Mouse (Mus musculus): ENCODE results near the gene Gabra6. TPM values are rescaled to one million over a fixed set of nuclear protein-coding genes. Genes with fewer than 3 reads are reported as not detected.

Gabra6 gene
- not detected in 2 replicates for polyA plus RNA-seq (2015; fragmentation: Nextera tagmentation; extraction: Ambion mirVana)

- H3K27me3 ChIP-seq (replicated peaks) = no peaks in the 10 kb centered on the region
- H3K36me3 ChIP-seq (replicated peaks) = no peaks in the 10 kb centered on the region
- H3K4me1 ChIP-seq = no peaks in the 10 kb centered on the region
- no peak for ATAC-seq (replicated peaks)
- no peak within 1 kb of the TSS for H3K4me3 ChIP-seq
- no peak within 1 kb of the TSS for H3K4me2 ChIP-seq
- H3K9ac ChIP-seq = no peak within 1 kb of the TSS
- WGBS = 50% methylated on average over 5 of the region's 5 CpGs
- no peak within 1 kb of the TSS for H3K27ac ChIP-seq
- H3K9me3 ChIP-seq = no peaks in the 10 kb centered on the region
These were observed at the start of gene Gabra6 for GRCm38 (mm10) chr11:42320882-42321281. Gabra6 (minus strand) TSS chr11:42321072.

DNA sequence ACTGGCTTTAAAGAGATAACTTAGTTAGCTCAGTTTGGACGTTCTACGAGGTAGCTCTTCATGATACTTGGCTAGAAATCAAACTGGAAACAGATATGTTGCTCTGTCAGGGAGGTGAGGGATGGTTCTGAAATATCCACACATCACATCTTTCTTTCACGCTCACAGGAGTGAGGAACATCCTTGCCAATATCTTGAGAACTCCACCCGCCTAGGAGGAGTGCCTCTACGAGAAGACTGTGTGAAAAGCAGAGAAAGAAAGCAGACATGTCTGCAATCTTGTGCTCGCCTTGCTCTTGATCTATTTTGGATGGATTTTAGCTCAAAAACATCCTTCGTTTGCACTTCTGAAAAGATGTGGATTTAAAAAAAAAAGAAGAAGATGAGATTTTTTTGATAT is 44.7 kb upstream of the Gabra6 start:
- WGBS = 84% methylated on average over 7 of the region's 7 CpGs
- Histone ChIP-seq H3K27me3 (replicated peaks) (no peaks in the 10 kb centered on the region), H3K9me3 (no peaks in the 10 kb centered on the region), H3K9ac (no peak overlapping the region), H3K4me2 (no peak overlapping the region), H3K36me3 (replicated peaks) (no peaks in the 10 kb centered on the region), H3K4me1 (no peaks in the 10 kb centered on the region), H3K4me3 (no peak overlapping the region), H3K27ac (no peak overlapping the region)
- ATAC-seq (replicated peaks) = no peak

DNA sequence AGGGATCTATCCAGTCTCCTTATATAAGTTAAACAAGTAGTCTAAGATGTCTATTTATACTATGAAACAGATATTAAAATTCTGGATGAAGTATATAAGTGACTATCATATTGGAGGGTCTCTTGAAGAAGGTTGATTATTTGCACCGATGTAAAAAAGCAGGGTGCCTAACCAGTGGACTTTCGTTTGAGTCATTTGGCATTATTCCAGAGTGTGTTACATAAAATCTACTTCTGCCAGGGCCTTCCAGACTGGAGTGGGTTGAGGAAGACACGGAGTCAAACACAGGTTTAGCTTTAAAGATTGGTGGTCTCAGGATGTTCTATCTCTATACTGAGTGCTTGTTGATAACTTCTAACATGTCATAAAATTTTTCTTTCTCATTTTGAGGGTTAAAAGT is 11.2 kb upstream of the Gabra6 start:
- WGBS = 88% methylated on average over 3 of the region's 3 CpGs
- Histone ChIP-seq H3K4me1 (no peaks in the 10 kb centered on the region), H3K9me3 (no peaks in the 10 kb centered on the region), H3K27me3 (replicated peaks) (no peaks in the 10 kb centered on the region), H3K4me3 (no peak overlapping the region), H3K9ac (no peak overlapping the region), H3K27ac (no peak overlapping the region), H3K36me3 (replicated peaks) (no peaks in the 10 kb centered on the region), H3K4me2 (no peak overlapping the region)
- no peak for ATAC-seq (replicated peaks)

DNA sequence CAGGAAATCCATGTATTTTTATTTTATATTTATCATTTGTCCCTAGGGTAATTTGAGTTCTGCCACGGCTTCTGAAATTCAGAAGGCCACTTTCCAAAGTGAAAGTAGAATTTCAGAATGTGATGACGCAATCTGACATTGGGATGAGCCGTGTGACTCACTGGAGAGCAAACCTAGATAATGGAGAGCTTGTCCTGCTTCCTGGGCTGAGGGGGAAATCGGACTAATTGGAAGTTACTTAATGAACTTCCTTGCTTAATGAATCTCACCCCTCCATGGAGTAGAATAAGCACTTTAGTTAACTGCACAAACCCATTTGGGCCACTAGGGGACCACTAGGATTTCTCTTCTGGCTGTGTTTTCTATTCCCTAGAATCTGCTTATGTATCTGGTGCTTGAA is 5.4 kb upstream of the Gabra6 start:
- Histone ChIP-seq H3K9ac (no peak overlapping the region), H3K36me3 (replicated peaks) (no peaks in the 10 kb centered on the region)

GRCm38 (mm10) chr11:42321560-42321959 is 688 bp upstream of the Gabra6 start:
- Histone ChIP-seq H3K9me3 (no peaks in the 10 kb centered on the region), H3K27me3 (replicated peaks) (no peaks in the 10 kb centered on the region), H3K9ac (no peak overlapping the region), H3K4me1 (no peaks in the 10 kb centered on the region), H3K36me3 (replicated peaks) (no peaks in the 10 kb centered on the region), H3K4me2 (no peak overlapping the region), H3K27ac (no peak overlapping the region), H3K4me3 (no peak overlapping the region)
- no peak for ATAC-seq (replicated peaks)
- whole genome bisulfite sequencing = 89% methylated on average over 3 of the region's 3 CpGs

More for the DNA sequence above, 5.4 kb upstream of the Gabra6 start:
- Histone ChIP-seq H3K4me3 (no peak overlapping the region), H3K9me3 (no peaks in the 10 kb centered on the region), H3K27ac (no peak overlapping the region), H3K4me1 (no peaks in the 10 kb centered on the region), H3K27me3 (replicated peaks) (no peaks in the 10 kb centered on the region), H3K4me2 (no peak overlapping the region)
- WGBS = 88% methylated on average over 4 of the region's 4 CpGs
- ATAC-seq (replicated peaks) = no peak

- Histone ChIP-seq H3K27ac (no peak overlapping the region), H3K4me3 (no peak overlapping the region), H3K9ac (no peak overlapping the region), H3K36me3 (replicated peaks) (no peaks in the 10 kb centered on the region), H3K4me2 (no peak overlapping the region), H3K27me3 (replicated peaks) (no peaks in the 10 kb centered on the region), H3K9me3 (no peaks in the 10 kb centered on the region), H3K4me1 (peaks cover 4% of the 10 kb centered on the region; the same call in 1 of the 2 replicates)
- WGBS = 87% methylated on average over 3 of the region's 3 CpGs
- no peak for ATAC-seq (replicated peaks)
These were observed 1.4 kb downstream of the Gabra6 start for GRCm38 (mm10) chr11:42319521-42319920.

- Histone ChIP-seq H3K4me2 (no peak overlapping the region), H3K9ac (no peak overlapping the region), H3K36me3 (replicated peaks) (no peaks in the 10 kb centered on the region), H3K27ac (no peak overlapping the region), H3K27me3 (replicated peaks) (no peaks in the 10 kb centered on the region), H3K9me3 (no peaks in the 10 kb centered on the region), H3K4me3 (no peak overlapping the region), H3K4me1 (peaks cover 4% of the 10 kb centered on the region; the same call in 1 of the 2 replicates)
- ATAC-seq (replicated peaks) = no peak
- 95% methylated on average over 6 of the region's 6 CpGs for WGBS
These were observed 1.8 kb downstream of the Gabra6 start for GRCm38 (mm10) chr11:42319101-42319500.

DNA sequence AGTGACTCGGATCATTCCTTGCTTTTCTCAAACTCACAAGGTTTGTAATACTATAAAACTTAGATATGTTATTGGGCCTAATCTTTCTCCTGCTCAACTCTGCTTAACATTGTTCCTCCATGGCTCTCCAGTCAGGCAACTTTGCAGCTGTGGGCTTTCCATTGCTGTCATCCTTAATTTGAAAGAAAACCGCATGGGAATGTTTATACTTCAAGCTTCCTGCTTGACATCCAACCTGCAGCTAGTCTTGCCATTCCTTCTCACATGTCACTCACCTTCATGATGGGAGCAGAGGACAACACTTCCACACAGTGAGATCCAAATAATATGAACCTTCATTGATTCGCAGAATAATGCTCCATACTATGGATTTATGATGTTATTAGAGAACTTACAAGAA is 2.9 kb downstream of the Gabra6 start:
- no peaks in the 10 kb centered on the region for H3K36me3 ChIP-seq (replicated peaks)
- H3K4me2 ChIP-seq = no peak overlapping the region
- H3K27me3 ChIP-seq (replicated peaks) = no peaks in the 10 kb centered on the region
- ATAC-seq (replicated peaks) = no peak
- peaks cover 4% of the 10 kb centered on the region; the same call in 1 of the 2 replicates for H3K4me1 ChIP-seq
- H3K4me3 ChIP-seq = no peak overlapping the region
- H3K27ac ChIP-seq = no peak overlapping the region
- H3K9me3 ChIP-seq = no peaks in the 10 kb centered on the region
- WGBS = 87% methylated on average over 3 of the region's 3 CpGs
- no peak overlapping the region for H3K9ac ChIP-seq

- Histone ChIP-seq H3K4me3 (no peak overlapping the region), H3K27ac (no peak overlapping the region), H3K27me3 (replicated peaks) (no peaks in the 10 kb centered on the region), H3K9me3 (no peaks in the 10 kb centered on the region), H3K9ac (no peak overlapping the region), H3K4me2 (peak overlapping the region; percentile 18), H3K4me1 (peaks cover 4% of the 10 kb centered on the region; the same call in 1 of the 2 replicates), H3K36me3 (replicated peaks) (no peaks in the 10 kb centered on the region)
- peak; percentile 56; the same call in 1 of the 2 replicates for ATAC-seq (replicated peaks)
- WGBS = 2% methylated on average over 6 of the region's 6 CpGs
These were observed 6.0 kb downstream of the Gabra6 start for GRCm38 (mm10) chr11:42314850-42315249.

DNA sequence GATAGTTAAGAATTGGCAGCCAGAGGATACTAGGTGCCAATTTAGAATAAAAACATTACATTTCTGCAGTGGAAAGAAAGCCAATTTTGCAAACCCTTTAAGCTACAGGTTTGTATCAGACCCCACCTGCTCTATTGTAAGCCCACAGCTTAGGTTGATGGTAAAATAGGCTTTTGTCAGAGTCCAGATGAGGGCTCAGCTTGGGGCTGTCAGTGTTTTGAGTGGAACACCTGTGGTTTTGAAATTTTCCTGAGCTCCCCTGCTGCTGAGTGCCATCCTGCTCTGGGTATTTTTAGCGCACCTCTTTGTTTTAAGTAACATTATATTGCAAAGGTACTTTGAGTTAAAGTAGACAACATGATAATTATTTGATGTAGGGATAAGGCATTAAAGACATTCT is 10.0 kb downstream of the Gabra6 start:
- H3K27ac ChIP-seq = no peak overlapping the region
- WGBS = 53% methylated on average over 1 of the region's 1 CpGs
- H3K4me1 ChIP-seq = peaks cover 4% of the 10 kb centered on the region; the same call in 1 of the 2 replicates
- no peak overlapping the region for H3K9ac ChIP-seq
- ATAC-seq (replicated peaks) = no peak
- no peaks in the 10 kb centered on the region for H3K9me3 ChIP-seq
- H3K4me2 ChIP-seq = no peak overlapping the region
- no peaks in the 10 kb centered on the region for H3K36me3 ChIP-seq (replicated peaks)
- no peak overlapping the region for H3K4me3 ChIP-seq
- no peaks in the 10 kb centered on the region for H3K27me3 ChIP-seq (replicated peaks)

- Histone ChIP-seq H3K4me1 (no peaks in the 10 kb centered on the region), H3K36me3 (replicated peaks) (no peaks in the 10 kb centered on the region), H3K9ac (no peak overlapping the region), H3K4me2 (no peak overlapping the region), H3K27me3 (replicated peaks) (no peaks in the 10 kb centered on the region), H3K27ac (no peak overlapping the region), H3K9me3 (no peaks in the 10 kb centered on the region), H3K4me3 (no peak overlapping the region)
- no peak for ATAC-seq (replicated peaks)
- 84% methylated on average over 2 of the region's 2 CpGs for WGBS
These were observed 11.8 kb downstream of the Gabra6 start for GRCm38 (mm10) chr11:42309086-42309485.

DNA sequence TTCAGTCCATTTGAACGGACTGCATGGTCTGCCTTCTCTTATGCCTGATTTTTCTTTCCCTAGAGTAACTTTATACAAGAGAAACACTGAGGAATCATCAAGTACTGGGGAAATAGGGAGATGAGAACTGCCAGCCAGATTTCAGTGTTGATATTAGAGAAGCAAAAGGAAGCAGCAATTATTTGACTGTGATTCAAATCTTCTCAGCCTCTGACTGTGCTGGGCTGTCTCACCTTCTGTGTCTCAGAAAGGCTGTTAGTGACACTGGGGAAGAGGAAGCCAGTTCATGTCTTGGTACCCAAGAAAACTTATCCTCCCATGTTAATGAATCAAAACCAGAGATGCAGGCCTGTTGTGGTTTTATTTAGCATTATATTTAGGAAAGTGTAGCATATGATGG is 14.8 kb downstream of the Gabra6 start:
- 85% methylated on average over 1 of the region's 1 CpGs for WGBS

GRCm38 (mm10) chr11:42258978-42259377 is 61.9 kb downstream of the Gabra6 start:
- no peak overlapping the region for H3K9ac ChIP-seq
- WGBS = 90% methylated on average over 3 of the region's 3 CpGs
- H3K27ac ChIP-seq = no peak overlapping the region
- no peak for ATAC-seq (replicated peaks)
- no peak overlapping the region for H3K4me2 ChIP-seq
- no peaks in the 10 kb centered on the region for H3K4me1 ChIP-seq
- no peaks in the 10 kb centered on the region for H3K9me3 ChIP-seq
- no peak overlapping the region for H3K4me3 ChIP-seq
- no peaks in the 10 kb centered on the region for H3K27me3 ChIP-seq (replicated peaks)
- H3K36me3 ChIP-seq (replicated peaks) = no peaks in the 10 kb centered on the region

More for the DNA sequence above, 14.8 kb downstream of the Gabra6 start:
- Histone ChIP-seq H3K9ac (no peak overlapping the region), H3K4me2 (no peak overlapping the region), H3K4me1 (no peaks in the 10 kb centered on the region), H3K4me3 (no peak overlapping the region), H3K27me3 (replicated peaks) (no peaks in the 10 kb centered on the region), H3K9me3 (no peaks in the 10 kb centered on the region), H3K27ac (no peak overlapping the region), H3K36me3 (replicated peaks) (no peaks in the 10 kb centered on the region)
- no peak for ATAC-seq (replicated peaks)
